Mouse (Mus musculus): ENCODE measurements around the gene Serpine1.
"Not testable (repeated sequence)": the region's sequence is repeated elsewhere in the genome, so short reads cannot be mapped to it uniquely, and the experiment has no call there.

Gene Serpine1

GRCm38 (mm10) chr5:137072079-137072960 lies at the start of gene Serpine1:
TSS of gene Serpine1 (minus strand) at chr5:137072268.
- DNase-seq (ENCODE audit: low spot score in 2 of 2) = peak; percentile 64 to 81

DNA sequence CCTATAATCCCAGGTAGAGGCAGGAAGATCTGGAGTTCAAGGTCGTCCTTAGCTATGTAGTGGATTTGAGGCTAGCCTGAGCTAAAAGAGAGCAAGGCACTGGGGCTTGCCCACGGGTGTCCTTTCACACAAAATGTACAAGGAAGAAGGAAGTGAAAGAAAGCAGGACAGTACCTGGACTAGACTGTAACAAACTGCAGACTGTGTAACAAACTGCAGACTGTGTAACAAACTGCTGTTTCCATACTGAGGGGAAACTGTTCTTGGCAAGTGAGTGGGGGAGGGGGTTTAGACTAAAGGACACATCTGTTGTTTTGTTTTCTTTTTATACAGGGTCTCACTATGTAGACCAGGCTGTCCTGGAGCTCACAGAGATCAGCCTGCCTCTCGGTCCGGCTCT lies 49.2 kb upstream of the Serpine1 start:
- no peak for DNase-seq (ENCODE audit: low spot score in 2 of 2)

GRCm38 (mm10) chr5:137118878-137119277 lies 46.8 kb upstream of the Serpine1 start:
- DNase-seq (ENCODE audit: low spot score in 2 of 2) = no peak

- DNase-seq (ENCODE audit: low spot score in 2 of 2) = not testable (repeated sequence)
Observed at GRCm38 (mm10) chr5:137117994-137118393, 45.9 kb upstream of the Serpine1 start.

GRCm38 (mm10) chr5:137116987-137117386 lies 44.9 kb upstream of the Serpine1 start:
- DNase-seq (ENCODE audit: low spot score in 2 of 2) = no peak

- DNase-seq (ENCODE audit: low spot score in 2 of 2) = peak; percentile 75 to 78
Observed at GRCm38 (mm10) chr5:137115866-137116847, 44.1 kb upstream of the Serpine1 start, which contains the start of gene Trim56. TSS of gene Trim56 (minus strand) at chr5:137116209.

- no peak for DNase-seq (ENCODE audit: low spot score in 2 of 2)
Observed at GRCm38 (mm10) chr5:137114891-137115561, 43.0 kb upstream of the Serpine1 start.

DNA sequence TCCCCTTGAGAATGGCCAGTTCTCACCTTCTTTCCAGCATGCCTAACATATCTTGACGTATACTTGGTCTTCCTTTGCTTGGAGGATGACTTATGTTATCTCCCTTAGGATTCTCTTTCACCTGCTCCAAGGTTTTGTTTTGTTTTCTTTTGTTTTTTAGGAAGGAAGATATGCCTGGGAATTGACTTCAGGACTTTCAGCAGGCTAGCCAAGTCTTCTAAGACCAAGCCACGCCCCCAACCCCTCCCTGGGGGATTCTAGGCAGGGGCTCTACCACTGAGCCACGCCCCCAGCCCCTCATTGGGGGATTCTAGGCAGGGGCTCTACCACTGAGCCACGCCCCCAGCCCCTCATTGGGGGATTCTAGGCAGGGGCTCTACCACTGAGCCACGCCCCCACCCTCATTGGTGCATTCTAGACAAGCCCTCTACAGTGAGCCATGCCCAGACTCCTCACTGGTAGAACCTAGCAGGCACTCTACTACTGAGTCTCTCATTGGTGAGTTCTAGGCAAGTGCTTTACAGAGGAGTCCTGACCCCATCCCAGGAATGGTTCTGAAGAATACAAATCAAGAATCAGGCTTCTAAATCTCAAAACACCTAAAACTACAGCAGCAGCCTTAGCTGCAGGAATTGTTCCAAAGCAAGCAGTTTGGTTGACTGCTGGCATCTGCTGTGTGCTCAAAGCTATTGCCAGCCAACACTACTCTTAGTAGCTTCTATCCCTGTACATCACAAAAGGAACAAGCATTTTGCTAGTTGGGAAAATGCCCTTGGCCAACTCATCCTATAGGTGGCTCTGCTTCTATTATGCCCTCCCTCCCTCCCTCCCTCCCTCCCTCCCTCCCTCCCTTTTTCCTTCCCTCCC lies 39.7 kb upstream of the Serpine1 start:
- no peak for DNase-seq (ENCODE audit: low spot score in 2 of 2)

- no peak for DNase-seq (ENCODE audit: low spot score in 2 of 2)
Observed at GRCm38 (mm10) chr5:137110863-137111262, 38.8 kb upstream of the Serpine1 start.

- no peak for DNase-seq (ENCODE audit: low spot score in 2 of 2)
Observed at GRCm38 (mm10) chr5:137109941-137110593, 38.0 kb upstream of the Serpine1 start.

DNA sequence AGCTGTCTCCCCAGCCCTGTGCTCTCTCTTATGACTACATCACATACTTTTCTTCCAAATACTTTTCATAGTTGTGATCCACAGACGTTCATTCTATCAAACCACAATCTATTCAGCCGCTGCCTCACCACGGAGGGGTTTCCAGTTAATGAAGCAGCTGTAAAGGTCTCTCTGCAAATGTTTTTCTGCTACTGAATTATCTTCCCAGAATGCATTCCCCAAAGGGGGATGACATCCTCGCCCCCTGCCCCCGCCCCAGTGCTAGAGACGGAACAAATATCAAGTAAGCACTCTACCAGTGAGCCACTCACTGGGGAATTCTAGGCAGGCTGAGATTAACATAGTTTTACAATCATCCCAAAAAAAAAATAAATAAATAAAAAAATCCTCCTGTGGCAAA lies 36.0 kb upstream of the Serpine1 start:
- DNase-seq (ENCODE audit: low spot score in 2 of 2) = no peak

- DNase-seq (ENCODE audit: low spot score in 2 of 2) = no peak
Observed at GRCm38 (mm10) chr5:137107670-137108069, 35.6 kb upstream of the Serpine1 start.

- peak; percentile 60 to 67 for DNase-seq (ENCODE audit: low spot score in 2 of 2)
Observed at GRCm38 (mm10) chr5:137107024-137107423, 35.0 kb upstream of the Serpine1 start.

DNA sequence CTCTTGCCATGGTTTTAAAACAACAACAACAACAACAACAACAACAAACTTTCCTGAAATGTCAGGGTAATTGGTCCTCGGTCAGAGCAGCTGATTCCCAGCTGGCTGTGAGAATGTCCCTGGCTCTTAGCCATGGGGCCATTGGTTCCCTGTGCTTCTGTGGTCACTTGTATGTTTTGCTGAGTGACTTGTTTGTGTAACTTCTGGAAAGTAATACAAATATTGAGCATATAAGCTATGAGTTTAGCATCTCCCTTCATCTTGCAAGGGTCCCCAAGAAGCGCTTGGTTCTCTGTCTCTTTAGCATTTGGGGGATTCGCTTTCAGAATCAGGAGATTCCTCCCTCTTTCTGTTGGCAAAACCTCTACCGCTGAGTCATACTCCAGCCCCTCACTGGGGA lies 34.4 kb upstream of the Serpine1 start:
- DNase-seq (ENCODE audit: low spot score in 2 of 2) = no peak

DNA sequence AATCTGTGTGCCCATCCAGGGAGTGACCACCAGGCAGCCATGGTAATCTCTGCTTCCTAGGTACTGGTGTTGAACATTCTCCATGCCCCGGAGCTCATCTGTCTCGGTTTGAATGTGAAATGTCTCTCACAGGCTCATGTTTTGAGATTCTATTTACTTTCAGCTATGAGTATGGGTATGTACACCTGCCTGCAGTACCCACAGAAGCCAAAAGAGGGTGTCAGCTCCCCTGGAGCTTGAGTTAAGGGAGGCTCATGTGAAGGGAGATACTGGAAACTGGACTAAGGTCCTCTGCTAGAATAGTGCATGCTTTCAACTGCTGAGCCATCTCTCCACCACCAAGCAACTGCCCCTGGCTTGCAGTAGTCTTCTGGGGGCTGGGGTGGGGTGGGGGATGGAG lies 31.9 kb upstream of the Serpine1 start:
- DNase-seq (ENCODE audit: low spot score in 2 of 2) = no peak

GRCm38 (mm10) chr5:137102575-137103522 lies 30.8 kb upstream of the Serpine1 start:
- DNase-seq (ENCODE audit: low spot score in 2 of 2) = peak; percentile 38 to 60

GRCm38 (mm10) chr5:137102078-137102477 lies 30.0 kb upstream of the Serpine1 start:
- no peak for DNase-seq (ENCODE audit: low spot score in 2 of 2)

DNA sequence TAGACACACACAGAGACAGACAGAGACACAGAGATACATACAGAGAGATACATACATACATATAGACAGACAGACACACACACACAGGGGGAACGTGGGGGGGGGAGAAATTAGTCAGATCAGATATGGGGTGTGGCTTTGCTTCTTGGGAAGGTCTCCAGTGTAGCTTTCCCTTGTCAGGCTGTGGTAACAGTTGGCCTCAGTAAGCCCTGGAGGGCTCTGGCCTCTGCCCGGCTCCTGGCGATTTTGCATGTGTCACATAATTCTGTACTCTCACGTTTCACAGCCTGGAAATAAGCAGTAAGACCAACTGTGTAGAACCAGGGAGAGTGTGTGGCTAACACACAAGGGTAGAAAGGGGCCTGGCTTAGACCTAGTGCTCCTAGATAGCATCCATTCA lies 28.6 kb upstream of the Serpine1 start:
- DNase-seq (ENCODE audit: low spot score in 2 of 2) = no peak

DNA sequence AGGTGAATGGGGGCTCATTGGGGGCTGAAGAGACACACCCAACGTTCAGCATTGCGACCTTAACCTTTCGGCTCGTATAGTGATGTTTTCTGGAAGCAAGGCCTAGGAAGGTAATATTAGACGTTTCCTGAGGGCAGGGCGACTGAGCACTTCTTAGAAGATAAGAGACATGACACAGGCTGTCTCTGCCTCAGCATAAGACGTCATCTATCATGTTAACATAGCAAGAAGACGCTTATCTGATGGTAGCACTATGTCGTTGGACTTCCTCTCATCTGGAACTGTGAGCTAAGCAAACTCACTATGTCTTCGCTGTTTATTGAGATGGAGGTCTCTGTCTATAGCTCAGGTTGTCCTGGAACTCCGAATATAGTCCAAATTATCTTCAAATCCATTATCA lies 26.4 kb upstream of the Serpine1 start:
- DNase-seq (ENCODE audit: low spot score in 2 of 2) = no peak
